Mouse (Mus musculus) ES-E14 (cell line): ENCODE data around the gene Spag6l. TPM values are rescaled to one million over a fixed set of nuclear protein-coding genes. Genes with fewer than 3 reads are reported as not detected.
A peak's percentile ranks its signal among the peaks of the same experiment; 100 is the strongest.

Experiments used
- DNase-seq: peaks from one replicate; pipeline ENCODE4 v3.0.0-alpha.2; 2013; ENCODE audit warnings: low read depth, low spot score
- H3K27ac ChIP-seq: 2 replicates; pipeline ENCODE4 v1.5.1; 2012; ENCODE audit warnings: low read depth, mild to moderate bottlenecking, low read length, moderate library complexity, mixed read lengths; ENCODE audit not compliant: poor library complexity, insufficient read depth, severe bottlenecking
- H3K36me3 ChIP-seq: 2 replicates; pipeline ENCODE4 v1.6.1; 2012; ENCODE audit warnings: mild to moderate bottlenecking, low read length, moderate library complexity, mixed read lengths; ENCODE audit not compliant: control insufficient read depth, poor library complexity, insufficient read depth, severe bottlenecking
- H3K4me1 ChIP-seq, 2 experiments: fragments of 150-350 bp in 1 of 2; sonication (generic) in 1 of 2; 2 replicates each; pipeline ENCODE4 v1.6.1; 2012; ENCODE audit warnings: low read length in 2 of 2, mild to moderate bottlenecking in 1 of 2, mixed read lengths in 1 of 2; ENCODE audit not compliant: control insufficient read depth in 2 of 2, insufficient read depth in 2 of 2, poor library complexity in 1 of 2
- H3K4me3 ChIP-seq, 2 experiments: fragments of 150-350 bp in 1 of 2; sonication (generic) in 1 of 2; 2 replicates each; pipeline ENCODE4 v1.5.1; 2012; ENCODE audit warnings: low read length in 2 of 2, low read depth in 1 of 2, mild to moderate bottlenecking in 1 of 2, mixed read lengths in 1 of 2; ENCODE audit not compliant: insufficient read depth in 1 of 2, poor library complexity in 1 of 2, severe bottlenecking in 1 of 2
- H3K9ac ChIP-seq: 2 replicates; pipeline ENCODE4 v1.6.1; 2012; ENCODE audit warnings: low read depth, mild to moderate bottlenecking, low read length, mixed read lengths; ENCODE audit not compliant: poor library complexity, insufficient read depth, severe bottlenecking
- H3K9me3 ChIP-seq: fragments of 150-350 bp; sonication (generic); 2 replicates; pipeline ENCODE4 v1.6.1; 2012; ENCODE audit warnings: low read depth, mild to moderate bottlenecking, low read length; ENCODE audit not compliant: control insufficient read depth, insufficient read depth
- CHD2 ChIP-seq: IDR thresholded peaks from 2 replicates; pipeline ENCODE4 v1.6.1; 2014; ENCODE audit warnings: mild to moderate bottlenecking, low read depth, low read length, inconsistent platforms
- HCFC1 ChIP-seq: IDR thresholded peaks from 2 replicates; pipeline ENCODE4 v1.6.1; 2012; ENCODE audit warnings: low read length, inconsistent platforms, borderline replicate concordance; ENCODE audit not compliant: insufficient read depth
- MAFK ChIP-seq: IDR thresholded peaks from 2 replicates; pipeline ENCODE4 v1.6.1; 2014; ENCODE audit warnings: mild to moderate bottlenecking, low read depth, low read length, inconsistent platforms; ENCODE audit not compliant: insufficient read depth
- ZC3H11A ChIP-seq: IDR thresholded peaks from 2 replicates; pipeline ENCODE4 v1.6.1; 2012; ENCODE audit warnings: low read depth, mild to moderate bottlenecking, inconsistent platforms, low read length, borderline replicate concordance
- ZNF384 ChIP-seq: IDR thresholded peaks from 2 replicates; pipeline ENCODE4 v1.6.1; 2012; ENCODE audit warnings: low read depth, low read length, inconsistent platforms
- in situ Hi-C, 2 experiments: fragments of 600-800 bp; cut with MboI; formaldehyde crosslinking; loops; one replicate each; pipeline ENCODE4 v1.15.1; 2025; ENCODE audit warnings: low sequenced_read_pairs in 2 of 2, inconsistent platforms in 1 of 2; ENCODE audit not compliant: unreplicated experiment in 2 of 2
- total RNA-seq: library from RNA; depleted of rRNA; stranded (reverse); fragments of 300-350 nt; gene quantifications from 2 replicates; pipeline ENCODE4 v1.2.3, GENCODE M21; 2012

Gene Spag6l
- total RNA-seq, 1 experiment: 0.49 TPM

DNA sequence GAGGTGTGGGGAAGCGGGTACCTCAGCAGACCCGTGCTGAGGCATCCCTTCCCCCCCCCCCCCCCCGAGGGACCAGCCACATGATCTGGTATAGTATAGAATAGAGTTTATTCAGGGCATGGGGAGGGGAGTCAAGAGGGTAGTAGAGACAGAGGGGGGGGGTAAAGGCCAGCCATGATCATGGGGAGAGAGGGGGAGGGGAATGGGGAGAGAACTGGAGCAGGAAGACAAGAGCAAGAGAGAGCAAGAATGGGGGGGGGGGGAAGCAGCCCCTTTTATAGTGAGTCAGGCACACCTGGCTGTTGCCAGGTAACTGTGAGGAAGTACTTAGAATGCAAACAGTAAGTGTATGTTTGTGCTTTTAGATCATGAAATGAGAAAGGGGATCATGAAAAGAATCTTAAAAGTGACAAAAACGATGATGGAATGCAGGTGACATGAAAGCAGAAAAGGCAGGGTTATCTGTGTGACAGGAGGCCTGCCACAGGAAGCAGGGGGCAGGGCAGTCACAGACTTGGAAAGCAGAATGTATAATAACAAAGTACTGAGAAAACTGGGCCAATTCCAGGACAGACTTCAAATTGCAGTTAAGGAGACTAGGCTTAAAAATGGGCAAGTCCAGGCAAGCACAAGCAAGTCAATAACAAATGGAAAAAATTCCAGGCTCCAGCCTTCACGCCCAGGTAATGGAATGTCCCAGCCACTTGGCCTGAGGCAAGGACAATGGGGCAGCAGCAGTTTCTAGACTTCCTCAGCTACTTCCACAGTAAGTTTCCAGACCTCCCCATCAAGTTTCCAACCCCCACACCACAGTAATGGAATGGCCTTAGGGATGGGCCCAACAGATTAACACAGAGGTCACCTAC is 36.7 kb upstream of the Spag6l start:
- Histone ChIP-seq H3K9me3 (no peaks in the 10 kb centered on the region), H3K9ac (no peak overlapping the region), H3K27ac (peak overlapping the region; percentile 100), H3K36me3 (no peaks in the 10 kb centered on the region), H3K4me1 (peaks cover 12 to 16% of the 10 kb centered on the region in 2 experiments), H3K4me3 (no peak overlapping the region)
- in situ Hi-C loops: no loop called here
- TF ChIP-seq MAFK: no peak
- no peak for TF ChIP-seq HCFC1
- TF ChIP-seq ZC3H11A: no peak
- TF ChIP-seq CHD2: no peak; the same call in 1 of the 2 replicates
- peak; percentile 93 for DNase-seq

DNA sequence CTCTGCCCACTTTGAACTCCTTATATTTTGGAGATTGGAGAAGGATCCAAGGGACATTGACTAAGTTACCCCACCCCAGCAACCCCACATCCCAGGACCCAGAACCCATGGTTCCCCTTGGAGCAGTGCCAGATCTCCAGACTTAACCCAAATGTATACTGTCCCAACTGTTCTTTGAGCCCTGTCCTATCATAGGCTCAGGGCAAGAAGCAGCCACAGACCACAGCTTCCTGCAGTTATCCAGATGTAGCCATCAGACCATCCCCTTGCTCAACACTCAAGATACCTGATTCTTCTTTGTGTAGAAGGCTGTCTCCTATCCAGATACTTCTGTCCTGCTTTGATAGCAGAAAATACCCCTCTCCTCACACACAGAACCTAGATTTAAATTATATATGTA is 36.0 kb upstream of the Spag6l start:
- no peak for DNase-seq
- no peaks in the 10 kb centered on the region for H3K36me3 ChIP-seq
- in situ Hi-C loops: no loop called here
- no peak overlapping the region for H3K4me3 ChIP-seq
- H3K9ac ChIP-seq: no peak overlapping the region
- peak overlapping the region; percentile 100 for H3K27ac ChIP-seq
- TF ChIP-seq ZNF384: no peak
- TF ChIP-seq ZC3H11A: no peak
- peaks cover 12 to 16% of the 10 kb centered on the region in 2 experiments for H3K4me1 ChIP-seq
- H3K9me3 ChIP-seq: no peaks in the 10 kb centered on the region

DNA sequence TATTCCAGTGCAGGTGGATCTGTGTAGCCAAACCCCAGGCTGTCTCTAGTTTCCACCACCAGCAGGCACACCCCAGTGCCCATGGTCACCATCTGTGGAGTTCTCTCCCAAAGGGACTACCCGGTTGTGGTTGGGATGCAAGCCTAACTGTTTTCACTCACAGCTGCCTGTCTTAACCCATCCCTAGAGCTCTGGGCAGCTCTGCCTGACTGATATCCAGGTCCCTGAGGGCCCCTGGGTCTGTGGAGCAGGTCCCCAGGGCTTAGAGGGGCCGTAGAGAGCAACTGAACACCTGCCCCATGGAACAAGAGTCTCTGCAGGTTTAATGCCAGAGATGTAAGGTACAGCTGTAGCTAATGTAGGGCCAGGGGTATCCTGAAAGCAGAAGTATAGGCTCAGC is 34.7 kb upstream of the Spag6l start, which contains the start of gene Igll1:
Igll1 (minus strand) TSS at position 8 of the 400 bp plus-strand sequence.
- Histone ChIP-seq H3K27ac (peak within 1 kb of the TSS; percentile 100), H3K9ac (no peak within 1 kb of the TSS), H3K9me3 (no peaks in the 10 kb centered on the region), H3K4me1 (peaks cover 12 to 15% of the 10 kb centered on the region in 2 experiments), H3K36me3 (no peaks in the 10 kb centered on the region), H3K4me3 (no peak within 1 kb of the TSS)
- in situ Hi-C loops: no loop called here
- no peak for DNase-seq
- TF ChIP-seq CHD2: no peak
- no peak for TF ChIP-seq HCFC1
- TF ChIP-seq ZC3H11A: no peak

DNA sequence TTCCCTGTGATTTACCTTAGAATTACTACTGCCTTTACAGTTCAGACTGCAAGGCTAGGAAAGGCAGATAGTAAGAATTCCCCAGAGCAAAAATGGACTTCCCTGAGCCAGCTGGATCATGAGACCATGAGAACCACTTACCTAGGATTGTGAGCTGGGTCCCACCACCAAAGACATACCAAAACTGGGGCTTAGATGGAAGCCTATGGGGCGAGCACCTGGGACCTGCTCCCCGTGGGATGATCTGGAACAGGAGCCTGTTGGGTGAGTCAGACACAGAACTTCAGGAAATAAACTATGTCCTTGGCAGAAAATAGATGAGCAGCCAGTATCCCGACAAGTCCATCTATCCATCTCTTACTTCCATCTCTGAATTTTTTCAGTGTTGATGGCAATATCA is 33.0 kb upstream of the Spag6l start:
- in situ Hi-C loops: no loop called here
- Histone ChIP-seq H3K4me3 (no peak overlapping the region), H3K27ac (no peak overlapping the region), H3K9ac (no peak overlapping the region), H3K4me1 (peaks cover 12 to 14% of the 10 kb centered on the region in 2 experiments), H3K36me3 (no peaks in the 10 kb centered on the region), H3K9me3 (no peaks in the 10 kb centered on the region)
- TF ChIP-seq HCFC1 (no peak), ZC3H11A (no peak), ZNF384 (no peak), CHD2 (no peak), MAFK (no peak)
- DNase-seq: no peak
